Mouse (Mus musculus): ENCODE measurements around the gene B430305J03Rik. TPM values are rescaled to one million over a fixed set of nuclear protein-coding genes. Genes with fewer than 3 reads are reported as not detected.

The B430305J03Rik gene
- polyA plus RNA-seq, 1 experiment from 2014 or later, result not detected

DNA sequence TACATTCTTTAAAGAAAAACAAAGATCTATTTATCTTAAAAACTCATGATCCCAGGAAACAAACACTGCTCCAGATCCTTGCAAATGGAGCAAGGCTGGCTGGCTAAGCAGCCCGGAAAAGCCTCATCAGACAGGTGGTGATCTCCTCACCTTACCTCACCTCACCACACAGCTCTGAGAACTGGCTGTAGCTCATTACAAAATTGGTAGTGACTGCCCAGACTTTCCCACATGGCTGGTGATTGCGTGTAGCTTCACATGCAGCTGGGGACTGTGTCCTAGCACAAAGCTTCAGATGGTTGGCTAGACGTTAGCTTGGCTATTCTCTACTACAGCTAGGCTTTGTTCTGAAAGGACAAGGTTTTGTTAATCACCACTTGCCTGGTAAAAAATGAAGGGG is 28.5 kb downstream of the B430305J03Rik start:
- WGBS (ENCODE audit: insufficient replicate concordance), result 55% methylated on average over 3 of the region's 3 CpGs
- no peaks in the 10 kb centered on the region for H3K9me3 ChIP-seq (replicated peaks; ENCODE audit: control insufficient read depth, low read length)
- no peak overlapping the region for H3K4me2 ChIP-seq (ENCODE audit: low read depth, low read length)
- no peak for ATAC-seq (ENCODE audit: low read depth)
- H3K4me3 ChIP-seq (ENCODE audit: low read depth, low read length), result no peak overlapping the region
- no peak overlapping the region for H3K9ac ChIP-seq (ENCODE audit: low read depth, low read length)
- H3K4me1 ChIP-seq (ENCODE audit: control insufficient read depth, low read depth, low read length), result no peaks in the 10 kb centered on the region
- no peaks in the 10 kb centered on the region for H3K36me3 ChIP-seq (ENCODE audit: control insufficient read depth, insufficient read depth)
- H3K27ac ChIP-seq (ENCODE audit: low read length), result no peak overlapping the region
- no peaks in the 10 kb centered on the region for H3K27me3 ChIP-seq (ENCODE audit: control insufficient read depth, insufficient read depth, low read depth, low read length)

GRCm38 (mm10) chr3:61336205-61336604 is 29.5 kb downstream of the B430305J03Rik start:
- ATAC-seq (ENCODE audit: low read depth), result no peak
- no peak overlapping the region for H3K4me2 ChIP-seq (ENCODE audit: low read depth, low read length)
- WGBS (ENCODE audit: insufficient replicate concordance), result 21% methylated on average over 2 of the region's 2 CpGs
- H3K36me3 ChIP-seq (ENCODE audit: control insufficient read depth, insufficient read depth), result no peaks in the 10 kb centered on the region
- H3K27me3 ChIP-seq (ENCODE audit: control insufficient read depth, insufficient read depth, low read depth, low read length), result no peaks in the 10 kb centered on the region
- no peaks in the 10 kb centered on the region for H3K4me1 ChIP-seq (ENCODE audit: control insufficient read depth, low read depth, low read length)
- no peak overlapping the region for H3K9ac ChIP-seq (ENCODE audit: low read depth, low read length)
- H3K27ac ChIP-seq (ENCODE audit: low read length), result no peak overlapping the region
- no peak overlapping the region for H3K4me3 ChIP-seq (ENCODE audit: low read depth, low read length)
- no peaks in the 10 kb centered on the region for H3K9me3 ChIP-seq (replicated peaks; ENCODE audit: control insufficient read depth, low read length)

DNA sequence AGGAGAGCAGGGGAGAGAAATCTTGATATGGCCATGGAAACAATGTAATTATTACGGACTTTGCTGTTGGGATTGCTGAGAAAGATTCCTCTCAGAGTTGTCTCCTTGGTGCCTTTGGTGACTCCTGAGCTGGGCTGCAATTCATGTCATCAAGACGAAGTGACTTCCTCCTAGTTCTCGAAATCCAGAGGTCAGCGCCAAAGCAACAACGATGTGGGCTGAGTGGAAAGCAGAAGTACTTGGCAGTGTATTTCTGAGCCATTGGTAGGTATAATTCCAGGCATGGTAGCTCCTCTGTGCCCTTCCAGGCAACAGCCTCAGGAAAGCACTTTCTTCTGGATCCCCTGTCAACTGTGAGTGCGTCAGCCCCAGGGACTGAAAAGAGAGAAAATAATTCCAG is 44.1 kb downstream of the B430305J03Rik start:
- no peak overlapping the region for H3K4me2 ChIP-seq (ENCODE audit: low read depth, low read length)
- no peak overlapping the region for H3K9ac ChIP-seq (ENCODE audit: low read depth, low read length)
- H3K36me3 ChIP-seq (ENCODE audit: control insufficient read depth, insufficient read depth), result no peaks in the 10 kb centered on the region
- ATAC-seq (ENCODE audit: low read depth), result no peak
- no peak overlapping the region for H3K4me3 ChIP-seq (ENCODE audit: low read depth, low read length)
- no peak overlapping the region for H3K27ac ChIP-seq (ENCODE audit: low read length)
- 28% methylated on average over 6 of the region's 6 CpGs for WGBS (ENCODE audit: insufficient replicate concordance)
- H3K27me3 ChIP-seq (ENCODE audit: control insufficient read depth, insufficient read depth, low read depth, low read length), result no peaks in the 10 kb centered on the region
- H3K9me3 ChIP-seq (replicated peaks; ENCODE audit: control insufficient read depth, low read length), result no peaks in the 10 kb centered on the region
- H3K4me1 ChIP-seq (ENCODE audit: control insufficient read depth, low read depth, low read length), result no peaks in the 10 kb centered on the region

- no peaks in the 10 kb centered on the region for H3K36me3 ChIP-seq (ENCODE audit: control insufficient read depth, insufficient read depth)
- H3K27me3 ChIP-seq (ENCODE audit: control insufficient read depth, insufficient read depth, low read depth, low read length), result no peaks in the 10 kb centered on the region
- H3K4me1 ChIP-seq (ENCODE audit: control insufficient read depth, low read depth, low read length), result no peaks in the 10 kb centered on the region
- no peak for ATAC-seq (ENCODE audit: low read depth)
- no peak overlapping the region for H3K27ac ChIP-seq (ENCODE audit: low read length)
- H3K9me3 ChIP-seq (replicated peaks; ENCODE audit: control insufficient read depth, low read length), result no peaks in the 10 kb centered on the region
- 64% methylated on average over 2 of the region's 2 CpGs for WGBS (ENCODE audit: insufficient replicate concordance)
- H3K9ac ChIP-seq (ENCODE audit: low read depth, low read length), result no peak overlapping the region
- H3K4me3 ChIP-seq (ENCODE audit: low read depth, low read length), result no peak overlapping the region
- no peak overlapping the region for H3K4me2 ChIP-seq (ENCODE audit: low read depth, low read length)
Measured at GRCm38 (mm10) chr3:61320031-61320430, 45.7 kb downstream of the B430305J03Rik start.

GRCm38 (mm10) chr3:61315002-61315401 is 50.7 kb downstream of the B430305J03Rik start:
- 38% methylated on average over 2 of the region's 2 CpGs for WGBS (ENCODE audit: insufficient replicate concordance)
- Histone ChIP-seq H3K27ac (ENCODE audit: low read length) (no peak overlapping the region), H3K4me3 (ENCODE audit: low read depth, low read length) (no peak overlapping the region), H3K9ac (ENCODE audit: low read depth, low read length) (no peak overlapping the region), H3K4me2 (ENCODE audit: low read depth, low read length) (no peak overlapping the region), H3K36me3 (ENCODE audit: control insufficient read depth, insufficient read depth) (no peaks in the 10 kb centered on the region), H3K4me1 (ENCODE audit: control insufficient read depth, low read depth, low read length) (no peaks in the 10 kb centered on the region), H3K27me3 (ENCODE audit: control insufficient read depth, insufficient read depth, low read depth, low read length) (no peaks in the 10 kb centered on the region), H3K9me3 (replicated peaks; ENCODE audit: control insufficient read depth, low read length) (no peaks in the 10 kb centered on the region)
- no peak for ATAC-seq (ENCODE audit: low read depth)

Other genes with a start within 250 kb of the B430305J03Rik start
- 1.9 and 2.0 TPM in 2 replicates for gene Rap2b, start 4.3 kb downstream of the B430305J03Rik start, polyA plus RNA-seq (2015; fragmentation: Nextera tagmentation; extraction: Ambion mirVana)